Mouse (Mus musculus) telencephalon, adult 2 months (tissue): Measurements from ENCODE around the gene Katnal1.

Source experiments
- DNase-seq: peaks from one replicate; pipeline ENCODE4 v3.0.0-alpha.2; 2011; ENCODE audit warnings: low read depth, low spot score

Katnal1 gene

DNA sequence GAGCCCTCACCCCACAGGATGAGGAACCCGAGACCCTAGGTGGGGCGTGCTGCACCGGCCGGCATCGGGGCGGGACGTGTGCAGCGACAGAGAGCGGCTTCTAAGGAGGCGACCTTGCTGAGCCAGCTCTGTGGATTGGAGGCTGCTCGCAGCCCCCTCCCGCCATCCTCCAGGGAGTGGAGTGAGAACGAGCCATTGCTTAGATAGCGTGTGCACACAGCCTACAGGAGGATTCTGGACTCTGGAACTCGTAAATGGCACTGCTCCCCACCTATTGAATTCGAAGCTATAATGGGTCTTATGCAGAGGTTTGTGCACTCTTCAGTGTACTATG, at the start of gene Katnal1:
Gene Katnal1, minus strand, starts transcription at position 205 of the 334 bp plus-strand sequence.
- DNase-seq: no peak

DNA sequence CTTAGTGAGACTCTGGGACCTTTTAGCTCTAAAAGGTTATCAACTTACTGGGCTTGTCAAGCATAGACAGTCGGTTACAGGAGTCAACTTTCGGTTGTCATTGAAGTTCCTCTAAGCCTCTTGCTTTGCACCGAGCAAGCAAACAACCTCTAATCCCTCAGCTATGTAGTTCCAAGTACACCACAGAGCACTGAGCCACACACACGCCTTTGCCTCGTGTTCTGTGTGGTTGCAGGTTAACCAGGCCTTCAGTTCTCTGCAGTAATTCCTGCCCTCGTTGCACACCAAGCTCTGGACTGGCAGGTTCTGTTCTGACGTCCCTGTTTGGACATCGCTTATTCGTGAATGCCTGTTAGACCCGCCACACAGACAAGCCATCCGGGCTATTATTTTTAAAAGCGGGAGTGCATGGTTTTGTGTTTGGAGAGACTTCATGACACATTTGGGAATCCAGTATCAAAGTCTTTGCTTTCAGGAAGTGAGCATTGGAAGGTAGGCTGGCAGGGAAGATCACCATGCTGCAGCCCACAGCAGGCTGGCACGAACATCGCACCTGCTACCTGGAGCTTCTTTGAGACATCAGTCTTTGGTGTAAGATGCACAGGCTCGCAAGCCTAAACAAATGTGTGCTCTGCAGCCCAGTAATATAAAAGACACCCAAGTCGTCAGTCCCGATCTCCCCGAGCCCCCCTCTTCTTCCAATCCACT, 49.5 kb upstream of the Katnal1 start:
- DNase-seq: no peak

DNA sequence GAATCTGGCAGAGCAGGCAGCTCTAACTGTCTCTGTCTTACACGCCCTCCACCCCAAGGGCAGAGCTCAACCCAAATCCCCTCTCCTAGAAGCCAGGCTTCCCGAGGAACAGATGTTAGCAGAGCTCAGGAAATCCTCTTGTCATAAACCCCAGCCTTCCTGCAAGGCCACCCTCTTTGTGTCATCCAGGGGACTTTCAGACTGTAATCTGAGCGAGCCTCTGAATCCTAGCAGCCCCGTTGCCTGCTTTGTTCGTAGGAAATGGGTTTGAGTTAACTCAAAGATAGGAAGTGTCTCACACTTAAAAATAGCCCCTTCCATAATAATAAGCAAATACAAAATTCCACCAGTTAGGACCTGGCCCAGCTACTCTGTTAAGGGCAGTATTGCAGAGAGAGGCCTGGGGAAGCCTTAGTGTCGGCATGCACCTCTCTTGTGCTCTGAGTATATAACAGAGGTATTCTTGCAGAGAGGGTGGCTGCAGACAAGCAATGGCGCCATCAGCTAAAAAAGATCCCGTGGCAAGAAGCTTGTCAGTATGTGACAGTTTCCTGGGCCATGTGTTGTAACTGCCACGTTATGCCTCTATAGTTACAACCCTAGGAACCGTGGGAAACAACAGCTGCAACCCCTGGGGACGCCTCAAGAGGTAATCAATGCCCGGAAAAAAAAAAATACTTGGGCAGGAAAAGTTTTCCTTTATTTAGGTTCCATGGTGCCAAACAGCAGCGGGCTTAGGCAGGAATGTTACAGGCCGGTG, 48.8 kb upstream of the Katnal1 start:
- DNase-seq: no peak

DNA sequence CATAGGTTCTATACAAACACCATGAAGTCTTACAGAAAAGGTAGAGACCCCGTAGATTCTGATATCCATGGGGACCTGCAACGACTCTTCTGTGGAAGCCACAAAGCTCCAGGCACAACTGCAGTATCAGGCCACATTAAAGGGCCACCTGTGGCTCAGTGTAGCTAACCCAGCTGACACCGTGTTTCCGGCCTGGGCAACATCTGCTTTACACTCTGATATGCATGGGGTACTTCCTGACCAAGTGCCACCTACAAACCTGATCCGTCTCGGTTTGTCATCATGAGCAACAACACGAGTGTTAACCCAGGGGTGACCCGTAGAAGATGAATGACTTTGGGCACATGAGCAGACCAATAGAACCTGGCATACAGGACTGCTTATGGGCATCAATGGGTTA, 47.8 kb upstream of the Katnal1 start:
- no peak for DNase-seq

DNA sequence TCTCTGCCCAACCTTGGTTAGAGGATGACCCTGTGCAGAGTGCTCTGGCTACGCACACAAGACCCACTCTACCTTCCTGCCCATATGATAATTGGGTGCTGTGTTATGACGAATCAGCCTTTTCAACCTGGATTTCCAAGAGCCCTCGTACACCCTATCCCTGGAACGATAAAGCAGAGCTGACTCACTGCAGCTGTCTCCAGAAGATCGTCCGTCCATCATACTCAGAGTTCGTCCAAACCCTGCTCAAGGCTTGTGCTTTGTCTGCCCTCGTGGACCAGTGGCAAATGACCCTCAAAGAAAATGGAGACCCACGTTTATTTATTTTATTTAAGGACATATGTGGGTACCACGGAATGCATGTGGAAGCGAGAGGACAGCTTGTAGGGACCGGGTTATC, 45.9 kb upstream of the Katnal1 start:
- DNase-seq: no peak

DNA sequence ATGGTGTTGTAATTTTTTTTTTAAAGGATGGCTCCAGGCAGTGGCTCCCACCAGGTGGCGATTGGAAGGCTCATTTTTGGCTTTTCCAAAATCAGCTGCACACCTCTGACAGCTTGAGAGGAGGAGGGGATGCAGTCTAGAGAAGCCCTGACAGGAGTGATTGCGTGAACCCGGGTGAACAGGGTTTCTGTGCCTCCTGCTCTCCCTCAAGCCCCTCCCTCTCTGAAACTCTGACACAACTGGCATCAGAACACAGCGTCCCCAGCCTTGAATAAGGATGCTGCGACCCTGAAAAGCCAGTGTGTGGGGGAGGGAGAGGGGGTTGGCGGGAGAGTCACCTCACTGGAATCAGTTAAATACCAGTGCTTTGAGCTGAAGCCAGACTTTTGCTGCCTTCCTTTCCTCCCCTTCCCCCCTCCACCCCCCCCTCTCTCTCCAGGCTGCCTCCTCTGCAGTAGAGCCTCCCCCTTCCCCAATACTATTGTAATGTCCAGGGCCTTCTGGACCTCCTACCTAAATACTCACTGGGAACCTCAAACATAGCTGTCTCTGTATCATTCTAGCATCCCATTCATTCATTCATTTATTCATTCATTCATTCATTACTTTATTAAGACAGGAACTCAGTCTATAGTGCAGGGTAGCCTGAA, 44.0 kb upstream of the Katnal1 start:
- DNase-seq: no peak

DNA sequence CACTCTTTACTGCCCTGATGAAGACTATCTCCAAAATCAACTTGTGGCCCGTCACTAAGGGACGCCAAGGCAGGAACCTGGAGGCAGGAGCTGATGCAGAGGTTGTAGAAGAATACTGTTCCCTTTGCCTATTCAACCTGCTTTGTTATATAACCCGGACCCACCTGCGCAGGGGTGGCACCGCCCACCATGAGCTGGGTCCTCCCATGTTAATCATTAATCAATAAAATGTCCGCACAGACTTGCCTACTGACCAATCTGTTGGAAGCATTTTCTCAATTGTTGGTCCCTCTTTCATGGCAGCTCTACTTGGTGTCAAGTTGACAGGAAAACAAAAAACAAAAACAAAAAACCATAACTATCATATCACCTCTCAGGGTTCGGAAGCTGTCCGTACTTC, 43.0 kb upstream of the Katnal1 start:
- DNase-seq: no peak

DNA sequence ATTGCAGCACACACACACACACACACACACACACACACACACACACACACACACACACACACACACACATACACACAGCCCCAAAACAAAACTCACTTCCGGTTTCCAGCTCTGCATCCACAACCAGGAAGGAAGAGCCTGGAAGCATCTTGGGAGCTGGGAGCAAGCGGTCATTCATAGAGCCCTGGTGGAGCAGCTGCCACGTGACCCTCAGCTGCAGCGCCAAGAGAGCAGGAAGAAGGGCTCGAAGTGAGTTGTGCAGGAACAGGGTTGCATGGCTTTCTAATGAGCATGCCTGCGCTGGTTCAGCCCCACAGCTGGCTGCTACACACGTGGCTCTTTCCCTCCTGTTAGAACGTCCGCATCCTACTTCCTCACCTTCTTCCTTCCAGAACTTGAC, 40.5 kb upstream of the Katnal1 start:
- no peak for DNase-seq

DNA sequence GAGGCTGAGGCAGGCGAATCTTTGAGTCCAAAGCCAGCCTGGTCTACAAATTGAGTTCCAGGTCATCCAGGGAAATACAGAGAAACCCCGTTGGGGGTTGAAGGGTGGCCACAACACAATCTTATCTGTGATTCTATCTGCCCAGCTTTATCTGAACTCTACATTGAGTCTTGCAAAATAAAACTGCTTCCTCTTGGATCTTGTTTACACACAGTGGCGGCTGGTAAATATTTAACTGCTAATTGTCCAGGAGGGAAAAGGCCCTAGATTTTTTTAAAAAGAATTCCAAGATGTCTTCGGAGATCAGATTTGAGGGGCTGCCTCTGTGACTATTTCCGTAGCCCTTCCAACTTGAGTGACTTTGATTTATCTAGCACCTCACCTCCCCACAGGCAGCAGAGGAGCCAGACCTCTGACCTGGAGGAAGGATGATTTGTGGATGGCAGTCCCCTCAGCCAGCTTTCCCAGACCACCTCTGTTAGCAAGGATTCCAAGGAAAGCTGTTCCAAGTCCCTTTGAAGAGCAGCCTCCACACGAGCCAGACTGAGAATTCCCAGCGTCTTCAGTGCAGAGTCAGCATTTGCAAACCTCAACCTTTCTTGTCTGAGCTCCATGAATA, 39.9 kb upstream of the Katnal1 start:
- no peak for DNase-seq

DNA sequence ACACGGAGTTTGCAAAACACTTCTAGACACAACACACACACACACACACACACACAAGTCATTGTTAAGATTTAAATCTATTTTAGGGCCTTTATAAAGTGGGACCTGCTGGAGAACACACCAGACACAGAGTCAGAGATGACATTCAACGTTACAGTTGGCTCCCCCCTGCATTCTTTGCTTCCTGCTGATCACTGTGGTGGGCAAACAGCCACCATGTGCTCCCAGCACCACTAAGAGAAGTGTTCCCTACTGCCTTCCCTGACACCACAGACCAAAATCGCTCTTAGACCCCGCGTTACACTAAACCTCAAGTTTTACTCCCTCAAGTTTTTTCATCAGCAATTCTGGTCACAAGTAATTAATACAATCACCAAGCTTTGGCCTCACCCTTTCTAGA, 39.1 kb upstream of the Katnal1 start:
- no peak for DNase-seq

DNA sequence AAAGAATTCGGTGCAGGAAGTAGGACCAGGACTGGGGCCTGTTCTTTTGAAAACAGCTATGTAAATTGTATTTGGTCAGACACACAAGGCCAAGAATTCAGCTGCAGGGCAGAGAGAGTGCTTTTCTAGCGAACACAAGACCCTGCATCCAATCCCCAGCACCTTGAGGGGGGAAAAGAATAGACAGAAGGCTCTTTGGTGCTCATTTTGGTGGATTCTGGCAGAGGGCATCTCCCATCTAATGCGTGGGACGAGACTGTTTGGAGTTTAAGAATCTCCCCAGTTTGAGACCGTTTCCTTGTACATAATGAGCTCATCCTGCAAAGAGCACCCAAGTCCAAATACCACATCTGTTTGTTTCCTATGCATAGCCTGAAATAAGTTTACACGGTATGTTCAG, 37.3 kb upstream of the Katnal1 start:
- DNase-seq: no peak

DNA sequence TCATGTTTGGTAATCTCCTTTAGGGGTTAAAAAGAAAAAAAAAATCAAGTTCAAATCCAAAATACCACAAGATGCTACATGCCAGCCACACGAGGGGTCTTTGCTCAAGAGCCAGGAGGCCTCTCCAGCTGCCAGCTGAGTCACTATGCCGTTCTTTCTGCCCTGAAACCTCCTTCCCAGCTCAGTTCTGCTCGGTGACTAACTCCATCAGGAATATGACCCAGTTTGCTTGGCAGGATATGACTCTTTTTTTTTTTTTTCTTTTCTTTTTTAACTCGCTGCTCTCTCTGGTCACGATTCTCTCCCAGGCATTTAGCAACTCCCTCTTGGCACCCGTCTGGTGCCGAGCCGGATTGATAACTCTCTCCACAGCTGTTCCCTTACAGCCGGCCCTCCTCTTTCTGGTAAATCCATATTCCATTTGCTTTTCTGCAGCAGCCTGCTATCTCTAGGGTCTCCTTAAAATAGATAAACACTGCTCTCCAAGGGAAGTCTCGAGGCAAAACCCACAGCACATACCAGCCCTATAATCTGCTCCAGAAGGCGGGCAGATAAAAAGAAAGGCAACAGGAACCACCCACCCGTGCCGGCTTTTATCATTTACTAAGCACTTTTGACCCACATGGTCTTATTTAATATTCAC, 36.7 kb upstream of the Katnal1 start:
- peak; percentile 96 for DNase-seq

DNA sequence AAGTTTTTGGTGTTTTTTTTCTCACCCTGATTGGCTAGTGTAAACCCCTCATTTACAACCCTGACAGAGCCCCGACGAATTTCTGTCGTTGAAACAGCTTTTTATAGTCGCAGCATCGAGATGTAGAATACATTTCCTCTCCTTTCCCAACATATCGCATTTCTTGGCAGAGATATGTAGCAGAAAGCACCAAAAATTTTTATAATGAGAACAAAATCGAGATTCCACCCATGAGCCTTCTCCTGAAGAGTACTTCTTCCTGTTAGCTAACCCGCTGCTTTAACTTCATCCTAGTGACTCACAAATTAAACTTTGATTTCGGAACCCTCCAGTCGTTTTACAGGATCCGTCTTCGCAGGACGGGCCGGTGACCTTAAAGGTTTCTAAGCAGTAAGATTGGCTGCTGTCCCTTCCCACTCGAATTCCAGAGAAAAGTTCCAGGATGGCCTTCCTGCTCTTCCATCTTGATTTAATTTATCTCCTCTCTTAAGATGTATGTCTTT, 36.0 kb upstream of the Katnal1 start:
- peak; percentile 87 for DNase-seq

DNA sequence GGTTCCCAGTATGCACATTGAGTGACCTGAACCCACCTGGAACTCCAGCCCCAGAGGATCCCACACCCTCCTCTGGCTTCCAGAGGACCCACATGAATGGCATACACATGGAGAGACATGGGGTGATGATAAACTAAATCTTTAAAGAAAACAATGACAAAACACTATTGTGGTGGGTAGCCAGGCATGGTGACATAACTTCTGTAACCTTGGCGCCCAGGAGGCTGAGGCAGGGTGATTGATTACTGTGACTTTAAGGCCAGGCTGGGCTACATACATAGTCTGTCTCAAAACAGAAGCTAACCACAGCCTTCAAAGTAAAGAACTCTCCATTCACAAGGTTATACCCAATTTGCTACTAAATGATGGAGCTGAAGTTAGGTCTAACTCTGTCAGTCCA, 35.1 kb upstream of the Katnal1 start:
- no peak for DNase-seq

DNA sequence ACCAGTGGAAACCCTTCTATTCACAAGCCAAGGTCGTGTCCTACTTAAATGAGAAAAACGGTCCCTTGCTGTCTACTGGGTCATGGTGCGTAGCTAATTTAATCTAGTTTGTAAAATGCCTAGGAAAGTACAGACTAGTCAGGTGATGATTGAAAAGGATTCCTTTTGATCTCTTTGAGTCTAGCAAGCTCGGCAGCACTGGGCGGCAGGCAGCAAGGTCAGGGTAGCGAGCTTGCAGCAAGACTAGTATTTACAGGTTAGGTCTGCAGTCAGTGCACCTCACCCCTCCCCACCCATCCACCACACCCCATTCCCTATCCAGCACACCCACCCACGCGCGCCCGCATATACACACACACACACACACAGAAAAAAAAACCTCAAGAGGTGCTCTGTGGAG, 31.1 kb upstream of the Katnal1 start:
- DNase-seq: no peak

DNA sequence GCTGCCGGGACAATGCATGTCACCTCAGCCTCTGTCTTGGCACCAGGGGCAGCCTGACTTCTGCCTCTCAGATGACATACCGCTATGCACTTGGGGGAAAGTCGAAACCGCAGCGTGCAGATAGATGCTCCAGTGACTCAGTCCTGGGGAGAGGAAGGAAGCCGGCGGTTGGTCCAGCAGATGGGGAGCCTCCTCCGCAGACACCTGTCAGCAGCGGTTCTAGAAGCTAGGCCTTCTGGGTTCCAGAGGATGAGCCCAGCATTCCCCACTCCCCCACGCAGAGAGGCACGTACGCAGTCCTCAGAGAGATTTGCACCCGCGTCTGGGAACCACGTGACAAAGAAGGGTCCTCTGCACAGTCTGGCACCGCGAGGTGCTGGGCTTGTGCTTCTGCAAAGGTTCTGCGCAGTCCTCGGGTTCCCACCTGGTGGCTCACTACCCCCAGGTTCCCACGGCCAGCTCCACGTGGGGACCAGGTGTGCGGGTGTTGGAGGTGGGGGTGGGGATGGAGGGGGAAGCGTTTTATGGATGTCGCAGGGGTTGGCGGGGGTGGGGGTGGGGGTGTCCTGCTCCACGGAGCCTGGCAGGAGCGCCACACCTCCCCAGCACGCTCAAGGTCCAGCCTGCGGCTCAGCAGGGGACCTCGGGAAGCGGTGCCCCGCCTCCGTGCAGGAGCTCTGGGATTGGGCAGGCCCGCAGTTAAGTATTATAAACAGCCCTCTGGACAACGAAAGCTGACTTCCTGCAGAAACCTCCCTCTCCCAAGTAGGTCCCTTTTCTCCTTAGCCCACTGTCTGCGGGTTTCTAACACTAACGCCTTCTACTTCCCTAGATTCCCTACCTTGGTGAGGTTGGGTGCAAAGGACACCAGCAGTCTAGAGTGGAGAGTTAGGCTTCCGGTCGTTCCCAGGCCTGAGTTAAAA, 30.2 kb upstream of the Katnal1 start:
- DNase-seq: peak; percentile 87

DNA sequence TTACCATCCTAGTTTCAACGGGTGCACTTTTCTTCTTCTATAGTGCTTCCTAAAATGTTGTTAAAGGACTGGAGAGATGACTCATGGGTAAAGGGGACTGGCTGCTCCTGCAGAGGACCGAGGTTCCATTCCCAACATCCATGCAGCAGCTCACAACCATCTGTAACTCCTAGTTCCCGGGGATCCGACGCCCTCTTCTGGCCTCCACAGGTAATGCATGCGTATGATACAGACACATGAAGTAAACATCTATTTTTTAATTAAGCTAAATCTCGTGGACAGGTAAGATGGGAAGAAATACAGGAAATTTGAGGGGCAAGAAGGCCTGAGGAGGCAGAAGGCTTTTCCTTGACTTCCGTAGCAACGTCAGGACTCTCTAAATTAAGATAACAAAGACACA, 29.2 kb upstream of the Katnal1 start:
- no peak for DNase-seq

DNA sequence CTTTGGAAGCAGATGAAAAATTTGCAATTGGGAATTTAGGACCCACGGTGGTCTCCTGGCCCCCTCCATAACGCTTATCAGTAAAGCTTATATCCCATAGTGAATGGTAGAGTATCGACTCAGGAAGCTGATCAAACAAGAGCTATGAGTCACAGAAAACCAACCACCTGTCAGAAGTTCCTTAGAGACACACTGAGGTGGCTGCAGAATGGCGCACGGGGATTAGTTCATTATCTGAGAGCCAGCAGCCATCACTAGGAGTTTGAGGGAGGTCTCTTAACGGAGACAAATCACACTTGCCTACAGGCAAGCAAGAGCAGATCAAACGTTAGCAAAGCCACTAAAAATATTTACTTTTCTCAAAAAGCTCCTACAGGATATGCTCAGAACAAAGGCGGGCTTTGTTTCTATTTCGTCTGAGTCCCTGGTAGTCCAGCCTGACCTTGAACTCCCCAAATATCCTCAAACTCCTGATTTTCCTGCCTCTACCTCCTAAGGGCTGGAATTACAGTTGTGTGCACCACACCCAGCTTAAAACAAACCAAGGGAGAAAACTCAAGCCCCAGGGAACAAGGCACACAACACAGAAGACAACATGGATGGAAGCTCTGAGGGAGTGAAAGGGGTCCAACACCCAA, 27.9 kb upstream of the Katnal1 start:
- DNase-seq: no peak

DNA sequence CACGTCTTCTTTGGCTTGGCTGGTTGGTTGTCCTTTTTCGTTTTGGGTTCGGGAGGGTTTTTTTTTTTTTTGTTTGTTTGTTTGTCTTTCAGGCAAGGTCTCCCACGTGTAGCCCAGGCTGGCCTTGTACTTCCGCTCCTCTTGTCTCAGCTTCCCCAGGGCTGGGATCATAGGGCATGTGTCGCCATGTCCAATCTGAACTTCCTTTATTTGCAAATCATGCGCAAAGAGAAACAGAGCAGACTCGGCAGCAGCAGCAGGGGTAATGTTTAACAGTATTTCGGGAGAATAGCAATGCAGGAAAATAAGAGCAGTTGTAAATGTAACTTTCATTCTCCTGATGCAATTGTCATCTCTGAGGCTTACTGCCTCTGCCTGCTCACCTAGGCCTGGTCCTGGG, 27.0 kb upstream of the Katnal1 start:
- DNase-seq: no peak

DNA sequence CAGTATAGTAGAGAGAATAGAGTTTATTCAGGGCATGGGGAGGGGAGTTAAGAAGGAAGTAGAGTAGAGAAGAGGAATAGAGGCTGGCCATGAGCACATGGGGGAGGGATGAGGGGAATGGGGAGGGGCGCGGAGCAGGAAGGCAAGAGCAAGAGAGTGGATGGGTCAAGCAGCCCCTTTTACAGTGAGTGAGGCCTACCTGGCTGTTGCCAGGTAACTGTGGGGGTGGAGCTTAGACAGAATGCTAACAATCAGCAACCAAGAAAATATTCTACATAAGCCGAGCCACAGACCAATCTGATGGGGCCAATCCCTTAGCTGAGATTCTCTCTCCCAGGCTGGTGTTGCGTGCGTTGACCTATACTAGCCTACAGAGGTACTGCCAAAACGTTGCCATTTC, 26.5 kb upstream of the Katnal1 start:
- DNase-seq: no peak
